Mouse (Mus musculus): ENCODE measurements around the gene Pbld1.

DNA sequence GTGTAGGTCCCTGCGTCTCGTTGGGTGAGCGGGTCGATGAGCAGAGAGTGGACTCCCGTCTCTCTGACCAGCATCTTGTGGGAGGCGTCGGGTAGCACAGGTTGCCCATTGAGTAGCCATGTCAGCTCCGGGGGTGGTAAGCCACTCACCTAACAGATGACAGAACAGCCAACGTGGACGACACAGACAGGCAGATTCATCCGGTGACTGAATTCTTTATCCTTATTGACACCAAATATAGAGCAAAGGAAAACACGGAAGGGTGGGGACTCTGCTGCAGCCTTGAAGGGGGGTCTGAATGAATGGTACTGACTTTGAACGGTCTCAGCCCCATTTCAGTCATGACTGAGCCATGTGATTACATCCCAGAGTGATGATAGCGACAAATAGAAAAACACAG is 62.0 kb downstream of the Pbld1 start:
- TF ChIP-seq CTCF (IDR thresholded peaks at IDR 0.05; ENCODE audit: low read depth) (no peak), EP300 (optimal IDR thresholded peaks at IDR 0.05) (no peak)

Data from stomach, postnatal 0 days (tissue).